Mouse (Mus musculus) forebrain, embryonic 14.5 days (tissue): ENCODE measurements around the gene Cdk20. TPM values are rescaled to one million over a fixed set of nuclear protein-coding genes. Genes with fewer than 3 reads are reported as not detected.

ENCODE experiments used
- ATAC-seq: fragments of 200-750 bp; cut with Nextera tagmentation; 2 replicates; pipeline ENCODE4 v1.8.0; 2017; ENCODE audit warnings: mild to moderate bottlenecking, moderate library complexity
- DNase-seq: peaks from one replicate; pipeline ENCODE4 v3.0.0-alpha.2; 2015; ENCODE audit warnings: low spot score
- H3K27ac ChIP-seq: fragments of 300-500 bp; sonication (generic); 2 replicates; pipeline ENCODE4 v1.5.1; 2014; ENCODE audit warnings: low read depth, mild to moderate bottlenecking, control low read depth, low read length, moderate library complexity
- H3K27me3 ChIP-seq: fragments of 300-500 bp; sonication (generic); replicated peaks from 2 replicates; pipeline ENCODE4 v1.6.1; 2014; ENCODE audit warnings: low read length, control low read depth, mixed read lengths; ENCODE audit not compliant: control insufficient read depth, insufficient read depth
- H3K36me3 ChIP-seq: fragments of 300-500 bp; sonication (generic); 2 replicates; pipeline ENCODE4 v1.6.1; 2014; ENCODE audit warnings: low read length, control low read depth; ENCODE audit not compliant: control insufficient read depth, insufficient read depth
- H3K4me1 ChIP-seq: fragments of 300-500 bp; sonication (generic); 2 replicates; pipeline ENCODE4 v1.6.1; 2014; ENCODE audit warnings: antibody characterized with exemption, low read length, control low read depth; ENCODE audit not compliant: control insufficient read depth, insufficient read depth
- H3K4me2 ChIP-seq: fragments of 300-500 bp; sonication (generic); 2 replicates; pipeline ENCODE4 v1.6.1; 2014; ENCODE audit warnings: mild to moderate bottlenecking, control low read depth, low read length
- H3K4me3 ChIP-seq: fragments of 300-500 bp; sonication (generic); 2 replicates; pipeline ENCODE4 v1.5.1; 2014; ENCODE audit warnings: low read depth, low read length, control low read depth
- H3K9ac ChIP-seq: fragments of 300-500 bp; sonication (generic); 2 replicates; pipeline ENCODE4 v1.6.1; 2014; ENCODE audit warnings: mild to moderate bottlenecking, low read length, control low read depth, moderate library complexity
- H3K9me3 ChIP-seq: fragments of 300-500 bp; sonication (generic); replicated peaks from 2 replicates; pipeline ENCODE4 v1.6.1; 2016; ENCODE audit warnings: low read length, control low read depth, mixed read lengths; ENCODE audit not compliant: control insufficient read depth
- WGBS: fragments of 180-500 bp; shearing (Covaris S2); extraction: QIAGEN DNeasy Blood & Tissue Kit; methylation state at CpG from one replicate; pipeline ENCODE4 v1.1.7; 2014; 5-methylcytosine and 5-hydroxymethylcytosine counted together
- polyA plus RNA-seq: library from polyadenylated mRNA; unstranded; fragments of >200 nt; fragmentation: Nextera tagmentation; extraction: Ambion mirVana; gene quantifications from 2 replicates; pipeline ENCODE4 v1.2.1, GENCODE M21; 2014

Gene Cdk20
- polyA plus RNA-seq, 1 experiment from 2014 or later = 22.0 TPM

DNA sequence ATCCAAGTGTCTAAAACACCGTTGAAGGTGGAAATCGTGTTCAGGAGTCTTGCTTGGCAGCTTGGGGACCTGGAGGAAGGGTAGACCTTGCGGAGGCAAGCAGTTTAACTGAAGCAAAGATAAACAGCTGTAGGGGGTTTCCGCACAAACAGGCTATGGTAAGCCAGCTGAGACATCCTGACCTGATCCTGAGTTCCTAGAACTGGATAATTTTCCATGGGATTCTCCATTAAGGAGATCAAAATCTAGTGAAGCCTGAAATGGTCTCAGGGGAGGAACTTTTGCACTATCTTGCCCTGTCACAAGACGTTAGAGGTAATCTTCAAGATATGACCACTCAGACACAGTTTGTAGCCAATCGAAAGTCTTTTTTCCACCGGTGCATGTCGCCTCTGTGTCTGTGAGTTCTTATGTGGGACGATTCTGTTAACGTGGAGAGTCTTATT is 29.6 kb upstream of the Cdk20 start:
- WGBS = 92% methylated on average over 10 of the region's 10 CpGs

DNA sequence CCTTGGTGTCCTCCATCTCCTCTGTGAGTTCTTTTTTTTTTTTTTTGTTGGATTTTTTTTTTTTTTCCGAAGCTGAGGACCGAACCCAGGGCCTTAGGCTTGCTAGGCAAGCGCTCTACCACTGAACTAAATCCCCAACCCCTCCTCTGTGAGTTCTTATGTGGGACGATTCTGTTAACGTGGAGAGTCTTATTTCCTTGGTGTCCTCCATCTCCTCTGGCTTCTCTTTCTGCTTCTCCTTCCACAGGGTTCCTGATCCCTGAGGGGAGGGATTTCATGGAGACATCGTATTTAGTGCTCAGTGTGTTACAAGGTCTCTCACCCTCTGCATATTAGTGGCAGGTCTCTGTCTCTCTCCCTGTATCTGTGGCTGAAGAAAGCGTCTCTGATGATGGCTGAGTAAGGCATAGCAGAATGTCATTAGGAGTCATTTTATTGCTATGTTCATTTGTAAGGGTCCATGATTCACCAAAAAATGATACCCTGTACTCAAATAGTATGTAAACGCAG is 29.1 kb upstream of the Cdk20 start:
- H3K9me3 ChIP-seq = no peaks in the 10 kb centered on the region
- 87% methylated on average over 8 of the region's 8 CpGs for WGBS
- H3K4me1 ChIP-seq = no peaks in the 10 kb centered on the region
- no peak overlapping the region for H3K27ac ChIP-seq
- DNase-seq (no peak), ATAC-seq (no peak)
- H3K27me3 ChIP-seq = no peaks in the 10 kb centered on the region
- no peak overlapping the region for H3K9ac ChIP-seq
- H3K4me3 ChIP-seq = no peak overlapping the region
- no peaks in the 10 kb centered on the region for H3K36me3 ChIP-seq
- no peak overlapping the region for H3K4me2 ChIP-seq

More for the DNA sequence above, 29.6 kb upstream of the Cdk20 start:
- no peaks in the 10 kb centered on the region for H3K27me3 ChIP-seq
- H3K9ac ChIP-seq = no peak overlapping the region
- DNase-seq (no peak), ATAC-seq (no peak)
- no peaks in the 10 kb centered on the region for H3K4me1 ChIP-seq
- no peak overlapping the region for H3K27ac ChIP-seq
- no peak overlapping the region for H3K4me3 ChIP-seq
- H3K36me3 ChIP-seq = no peaks in the 10 kb centered on the region
- H3K9me3 ChIP-seq = no peaks in the 10 kb centered on the region
- H3K4me2 ChIP-seq = no peak overlapping the region

DNA sequence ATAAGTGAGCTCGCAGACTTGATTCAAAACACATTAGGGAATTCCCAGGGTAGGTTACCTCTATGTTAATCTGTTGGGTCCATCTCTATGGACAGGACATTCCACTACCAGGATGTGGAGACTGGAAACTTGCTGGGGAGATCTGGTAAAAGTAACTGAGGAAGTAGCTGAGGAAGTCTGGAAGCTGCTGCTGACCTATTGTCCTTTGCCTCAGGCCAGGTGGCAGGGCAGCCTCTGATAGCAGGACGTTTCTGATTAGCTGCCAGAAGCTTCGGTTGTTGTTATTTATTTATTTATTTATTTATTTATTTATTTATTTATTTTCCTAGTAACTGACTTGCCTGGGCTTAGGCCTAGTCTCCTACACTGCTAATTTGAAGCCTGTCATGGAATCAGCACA is 28.6 kb upstream of the Cdk20 start:
- Histone ChIP-seq H3K27ac (no peak overlapping the region), H3K9me3 (no peaks in the 10 kb centered on the region), H3K27me3 (no peaks in the 10 kb centered on the region), H3K4me3 (no peak overlapping the region), H3K36me3 (no peaks in the 10 kb centered on the region), H3K4me1 (no peaks in the 10 kb centered on the region), H3K4me2 (no peak overlapping the region), H3K9ac (no peak overlapping the region)
- WGBS = 82% methylated on average over 3 of the region's 3 CpGs
- DNase-seq (no peak), ATAC-seq (no peak)

DNA sequence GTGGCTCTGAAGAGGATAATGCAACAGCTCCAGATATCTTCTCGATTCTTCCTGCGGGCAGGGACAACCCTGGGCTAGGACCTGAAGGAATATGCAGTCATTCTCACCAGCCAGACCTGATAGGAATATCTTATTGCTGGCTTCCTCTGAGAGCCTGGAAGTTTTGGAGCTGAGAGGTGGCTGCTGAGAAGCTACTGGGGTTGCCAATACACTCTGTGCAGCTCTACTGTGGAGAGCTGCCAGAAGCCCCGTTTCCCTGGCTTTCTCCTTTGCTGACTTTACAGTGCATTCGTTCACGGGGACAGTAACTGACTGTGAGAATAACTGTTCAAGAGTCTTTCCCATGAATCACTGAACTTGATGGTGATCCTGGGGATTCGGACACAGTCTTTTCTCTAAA is 26.6 kb upstream of the Cdk20 start:
- WGBS = 79% methylated on average over 6 of the region's 6 CpGs
- no peaks in the 10 kb centered on the region for H3K4me1 ChIP-seq
- no peaks in the 10 kb centered on the region for H3K9me3 ChIP-seq
- DNase-seq (no peak), ATAC-seq (no peak)
- H3K36me3 ChIP-seq = no peaks in the 10 kb centered on the region
- no peak overlapping the region for H3K27ac ChIP-seq
- no peak overlapping the region for H3K4me2 ChIP-seq
- no peak overlapping the region for H3K4me3 ChIP-seq
- H3K9ac ChIP-seq = no peak overlapping the region
- H3K27me3 ChIP-seq = no peaks in the 10 kb centered on the region

DNA sequence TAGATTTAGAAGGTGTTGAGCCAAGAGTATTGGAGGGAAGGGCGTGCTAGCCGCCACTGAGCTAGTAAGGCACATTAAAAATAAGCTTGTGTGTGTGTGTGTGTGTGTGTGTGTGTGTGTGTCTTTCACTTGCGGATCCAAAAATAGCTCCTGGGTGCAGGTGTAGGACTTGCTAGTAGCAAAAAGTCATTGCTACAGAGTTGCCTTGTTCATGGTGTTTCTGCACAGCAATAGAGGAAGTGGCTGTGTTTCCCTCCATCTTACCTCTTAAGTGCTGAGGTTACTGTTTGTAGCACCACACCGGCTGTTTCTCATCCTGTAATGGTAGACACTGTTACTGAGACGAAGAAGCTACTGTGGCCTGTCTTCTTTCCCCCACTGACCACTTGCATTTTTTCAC is 24.1 kb upstream of the Cdk20 start:
- Histone ChIP-seq H3K4me1 (no peaks in the 10 kb centered on the region), H3K9ac (no peak overlapping the region), H3K36me3 (no peaks in the 10 kb centered on the region), H3K27ac (no peak overlapping the region), H3K27me3 (no peaks in the 10 kb centered on the region), H3K4me2 (no peak overlapping the region), H3K9me3 (no peaks in the 10 kb centered on the region), H3K4me3 (no peak overlapping the region)
- DNase-seq = no peak
- no peak for ATAC-seq
- 92% methylated on average over 5 of the region's 5 CpGs for WGBS

DNA sequence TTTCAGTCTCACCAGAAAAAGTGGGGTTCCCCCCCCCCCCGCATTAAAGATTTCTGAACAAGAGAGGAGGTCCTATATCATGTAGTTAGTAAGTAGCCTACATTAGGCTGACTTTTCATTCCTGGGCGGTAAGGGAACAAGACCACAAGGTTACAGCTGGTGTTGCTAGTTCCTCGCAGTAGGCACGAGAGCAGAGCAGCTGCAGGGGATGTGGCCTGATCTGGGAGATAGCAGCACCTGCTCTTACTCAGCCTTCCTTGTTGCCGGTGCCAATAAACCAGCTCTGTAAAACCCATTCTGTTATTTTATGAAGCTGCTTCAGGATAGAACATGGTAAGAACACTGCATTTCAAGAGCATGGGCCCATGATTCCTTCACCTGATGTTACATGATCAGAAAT is 21.5 kb upstream of the Cdk20 start:
- Histone ChIP-seq H3K27me3 (no peaks in the 10 kb centered on the region), H3K4me2 (no peak overlapping the region), H3K36me3 (no peaks in the 10 kb centered on the region), H3K4me1 (no peaks in the 10 kb centered on the region), H3K4me3 (no peak overlapping the region), H3K9ac (no peak overlapping the region), H3K27ac (no peak overlapping the region), H3K9me3 (no peaks in the 10 kb centered on the region)
- ATAC-seq = no peak
- WGBS = 86% methylated on average over 5 of the region's 5 CpGs
- no peak for DNase-seq

DNA sequence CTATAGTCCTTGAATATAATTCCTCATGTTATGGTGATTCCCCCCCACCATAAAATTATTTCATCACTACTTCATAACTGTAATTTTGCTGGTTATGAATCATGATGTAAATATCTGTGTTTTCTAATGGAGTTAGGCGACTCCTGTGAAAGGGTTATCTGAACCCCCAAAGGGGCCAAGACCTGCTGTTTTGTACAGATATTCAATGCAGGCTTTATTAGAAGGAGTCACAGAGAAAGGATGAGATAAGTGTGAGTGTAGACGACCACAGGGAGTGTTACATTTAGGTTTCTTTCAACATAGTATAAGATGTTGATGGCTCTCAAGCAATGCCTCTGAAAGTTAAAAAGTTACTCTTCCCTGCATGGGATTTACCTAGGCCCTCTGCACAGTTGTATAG is 20.8 kb upstream of the Cdk20 start:
- Histone ChIP-seq H3K27ac (no peak overlapping the region), H3K4me3 (no peak overlapping the region), H3K36me3 (no peaks in the 10 kb centered on the region), H3K9me3 (no peaks in the 10 kb centered on the region), H3K9ac (no peak overlapping the region), H3K4me1 (no peaks in the 10 kb centered on the region), H3K4me2 (no peak overlapping the region), H3K27me3 (no peaks in the 10 kb centered on the region)
- ATAC-seq (no peak), DNase-seq (no peak)
- WGBS = 74% methylated on average over 2 of the region's 2 CpGs

DNA sequence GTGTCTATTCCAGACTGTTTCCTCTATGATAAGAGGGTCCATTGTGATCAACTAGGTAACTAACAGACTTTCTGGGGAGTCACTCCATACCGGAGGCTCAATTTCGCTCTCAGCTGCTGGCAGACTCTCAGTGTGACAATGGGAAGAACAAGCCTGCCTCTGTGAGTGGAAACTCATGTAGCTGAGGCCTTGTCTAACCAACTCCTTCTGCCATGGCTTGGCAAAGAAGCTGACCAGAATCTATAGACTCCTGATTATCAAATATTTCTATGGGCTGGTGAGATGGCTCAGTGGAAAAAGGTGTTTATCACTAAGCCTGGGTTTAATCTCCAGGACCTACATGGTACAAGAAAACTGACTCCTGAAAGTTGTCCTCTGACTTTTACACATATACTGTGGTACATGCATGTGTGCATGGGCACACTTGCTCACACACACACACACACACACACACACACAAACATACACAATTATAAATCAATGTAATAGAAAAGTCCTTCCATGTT is 19.3 kb upstream of the Cdk20 start:
- DNase-seq (no peak), ATAC-seq (no peak)
- no peaks in the 10 kb centered on the region for H3K36me3 ChIP-seq
- H3K4me3 ChIP-seq = no peak overlapping the region
- no peaks in the 10 kb centered on the region for H3K4me1 ChIP-seq
- 87% methylated on average over 2 of the region's 2 CpGs for WGBS
- no peaks in the 10 kb centered on the region for H3K9me3 ChIP-seq
- H3K27me3 ChIP-seq = no peaks in the 10 kb centered on the region
- no peak overlapping the region for H3K9ac ChIP-seq
- no peak overlapping the region for H3K4me2 ChIP-seq
- H3K27ac ChIP-seq = no peak overlapping the region

DNA sequence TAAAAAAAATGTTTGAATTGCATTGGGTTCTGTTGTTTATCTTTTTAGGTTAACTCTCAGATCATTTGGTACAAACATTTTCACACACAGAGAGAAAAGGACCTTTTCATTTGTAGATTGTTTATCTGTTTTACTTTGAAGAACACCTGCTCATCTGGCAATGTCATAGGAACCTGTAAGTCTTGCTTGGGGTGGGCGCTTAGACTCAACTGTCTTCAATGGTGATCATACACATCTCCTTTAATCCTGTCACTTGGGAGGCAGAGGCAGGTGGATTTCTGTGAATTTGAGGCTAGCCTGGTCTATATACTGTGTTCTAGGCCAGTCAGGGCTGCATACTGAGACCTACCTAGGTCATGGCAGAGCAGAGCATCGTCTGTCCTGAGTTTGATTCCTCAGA is 16.5 kb upstream of the Cdk20 start:
- WGBS = 90% methylated on average over 2 of the region's 2 CpGs
- no peaks in the 10 kb centered on the region for H3K9me3 ChIP-seq
- no peaks in the 10 kb centered on the region for H3K4me1 ChIP-seq
- no peak overlapping the region for H3K9ac ChIP-seq
- no peaks in the 10 kb centered on the region for H3K36me3 ChIP-seq
- DNase-seq (no peak), ATAC-seq (no peak)
- no peak overlapping the region for H3K4me3 ChIP-seq
- no peak overlapping the region for H3K4me2 ChIP-seq
- H3K27me3 ChIP-seq = no peaks in the 10 kb centered on the region
- H3K27ac ChIP-seq = no peak overlapping the region
